Mouse (Mus musculus): Measurements from ENCODE around the gene T2.
"Not testable (repeated sequence)": the region's sequence is repeated elsewhere in the genome, so short reads cannot be mapped to it uniquely, and the experiment has no call there.

T2 gene

GRCm38 (mm10) chr17:8367514-8368480, 12.0 kb downstream of the T2 start:
- no peak for DNase-seq

- DNase-seq = peak; percentile 31 to 53
Observed at GRCm38 (mm10) chr17:8368570-8368969, 12.8 kb downstream of the T2 start.

GRCm38 (mm10) chr17:8369171-8369570, 13.4 kb downstream of the T2 start:
- DNase-seq = no peak

GRCm38 (mm10) chr17:8370634-8371229, 14.9 kb downstream of the T2 start:
- DNase-seq = no peak

GRCm38 (mm10) chr17:8371834-8372233, 16.0 kb downstream of the T2 start:
- peak; percentile 31 to 41 for DNase-seq

- DNase-seq = peak; percentile 81 to 83
Observed at GRCm38 (mm10) chr17:8372286-8373046, 16.7 kb downstream of the T2 start.

- no peak for DNase-seq
Observed at GRCm38 (mm10) chr17:8377298-8377697, 21.5 kb downstream of the T2 start.

GRCm38 (mm10) chr17:8385441-8385840, 29.6 kb downstream of the T2 start:
- no peak for DNase-seq

GRCm38 (mm10) chr17:8388463-8388862, 32.7 kb downstream of the T2 start:
- DNase-seq = peak; percentile 48 to 51

- no peak for DNase-seq
Observed at GRCm38 (mm10) chr17:8388990-8389789, 33.4 kb downstream of the T2 start.

GRCm38 (mm10) chr17:8389790-8390095, 34.0 kb downstream of the T2 start:
- no peak for DNase-seq

GRCm38 (mm10) chr17:8390487-8390886, 34.7 kb downstream of the T2 start:
- DNase-seq = no peak

- DNase-seq = no peak
Observed at GRCm38 (mm10) chr17:8396371-8396770, 40.6 kb downstream of the T2 start.

- DNase-seq = no peak
Observed at GRCm38 (mm10) chr17:8397946-8398345, 42.2 kb downstream of the T2 start.

GRCm38 (mm10) chr17:8403932-8404331, 48.1 kb downstream of the T2 start:
- DNase-seq = not testable (repeated sequence)

GRCm38 (mm10) chr17:8406285-8406684, 50.5 kb downstream of the T2 start:
- DNase-seq = no peak

GRCm38 (mm10) chr17:8408002-8408401, 52.2 kb downstream of the T2 start:
- DNase-seq = not testable (repeated sequence)

- DNase-seq = no peak
Observed at GRCm38 (mm10) chr17:8408589-8409295, 53.0 kb downstream of the T2 start.

GRCm38 (mm10) chr17:8410330-8410729, 54.5 kb downstream of the T2 start:
- DNase-seq = no peak

GRCm38 (mm10) chr17:8413656-8414055, 57.9 kb downstream of the T2 start:
- DNase-seq = no peak

GRCm38 (mm10) chr17:8415533-8415932, 59.7 kb downstream of the T2 start:
- DNase-seq = no peak

- DNase-seq = no peak
Observed at GRCm38 (mm10) chr17:8416865-8417264, 61.1 kb downstream of the T2 start.

All from cerebellum, postnatal 36 days (tissue).